Mouse (Mus musculus): ENCODE data around the gene Olfr1247.
"Not testable (repeated sequence)": the region's sequence is repeated elsewhere in the genome, so short reads cannot be mapped to it uniquely, and the experiment has no call there.

Gene Olfr1247

GRCm38 (mm10) chr2:89614030-89614429 lies at the start of gene Olfr1247:
Olfr1247 (minus strand) TSS chr2:89614130.
- no peak for DNase-seq (ENCODE audit: low spot score in 2 of 2)

GRCm38 (mm10) chr2:89661367-89661766 lies 47.4 kb upstream of the Olfr1247 start, which contains the start of gene Olfr1250:
Olfr1250 (minus strand) TSS chr2:89661467.
- no peak for DNase-seq (ENCODE audit: low spot score in 2 of 2)

DNA sequence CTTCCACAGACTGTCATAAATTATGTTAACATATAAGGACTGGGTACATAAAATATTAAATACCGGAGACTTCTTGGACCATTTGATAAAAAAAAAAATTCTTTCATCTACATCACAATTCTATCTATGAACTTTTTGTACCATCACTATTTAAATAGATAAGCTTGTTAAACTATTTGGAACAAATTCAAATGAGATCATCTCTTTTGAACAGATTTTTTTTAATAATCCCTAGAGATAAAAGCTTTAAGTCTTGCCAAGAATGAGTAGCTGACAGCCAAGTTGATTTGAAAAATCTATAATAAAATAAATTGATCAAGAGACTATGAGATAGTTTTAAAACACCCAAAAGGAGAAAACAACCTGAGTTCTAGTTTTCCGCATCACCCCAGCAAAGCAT lies 21.0 kb upstream of the Olfr1247 start, which contains the start of gene Olfr1249:
Olfr1249 (minus strand) TSS at position 101 of the 400 bp plus-strand sequence.
- DNase-seq (ENCODE audit: low spot score in 2 of 2), result no peak

GRCm38 (mm10) chr2:89618145-89618544 lies 4.2 kb upstream of the Olfr1247 start, which contains the start of gene Olfr1248:
Olfr1248 (minus strand) TSS chr2:89618245.
- DNase-seq (ENCODE audit: low spot score in 2 of 2), result not testable (repeated sequence)

DNA sequence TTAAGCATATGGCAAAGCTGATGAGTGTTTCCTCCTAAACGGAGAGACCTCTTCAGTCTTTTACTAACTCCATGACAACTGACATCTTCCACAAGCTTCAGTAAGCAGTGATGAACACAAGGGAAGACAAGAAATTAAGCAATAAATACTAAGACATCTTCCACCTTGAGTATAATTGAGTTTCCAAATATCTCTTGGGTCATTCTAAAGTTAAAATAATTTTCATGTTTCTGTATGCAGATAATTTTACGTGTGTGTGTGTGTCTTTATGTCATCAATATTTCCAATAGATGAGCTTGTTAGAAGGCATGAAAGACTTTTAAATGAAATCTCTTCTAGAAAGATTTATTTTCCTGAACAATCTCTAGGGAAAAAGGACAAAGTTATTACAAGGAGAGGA lies 20.9 kb downstream of the Olfr1247 start, which contains the start of gene Olfr1246:
Olfr1246 (minus strand) TSS at position 101 of the 400 bp plus-strand sequence.
- no peak for DNase-seq (ENCODE audit: low spot score in 2 of 2)

DNA sequence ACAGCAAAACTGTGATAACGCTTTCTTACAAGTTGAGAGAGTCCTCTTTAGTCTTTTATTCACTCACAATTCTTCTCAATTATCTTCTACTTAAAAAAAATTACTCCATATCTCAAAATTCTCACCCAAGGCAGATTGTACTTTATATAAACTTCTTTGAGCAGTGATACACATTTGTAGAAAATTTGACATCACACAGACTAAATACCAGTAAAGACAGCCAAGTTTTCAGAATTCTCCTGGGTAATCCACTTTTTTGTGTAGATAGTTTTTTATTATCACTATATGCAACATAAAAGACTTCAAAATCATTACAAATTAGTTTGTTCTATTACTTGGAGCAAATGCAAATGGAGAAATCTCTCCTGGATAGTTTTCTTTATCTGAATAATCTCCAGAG lies 35.6 kb downstream of the Olfr1247 start, which contains the start of gene Olfr1245:
Olfr1245 (minus strand) TSS at position 101 of the 400 bp plus-strand sequence.
- DNase-seq (ENCODE audit: low spot score in 2 of 2), result no peak

DNA sequence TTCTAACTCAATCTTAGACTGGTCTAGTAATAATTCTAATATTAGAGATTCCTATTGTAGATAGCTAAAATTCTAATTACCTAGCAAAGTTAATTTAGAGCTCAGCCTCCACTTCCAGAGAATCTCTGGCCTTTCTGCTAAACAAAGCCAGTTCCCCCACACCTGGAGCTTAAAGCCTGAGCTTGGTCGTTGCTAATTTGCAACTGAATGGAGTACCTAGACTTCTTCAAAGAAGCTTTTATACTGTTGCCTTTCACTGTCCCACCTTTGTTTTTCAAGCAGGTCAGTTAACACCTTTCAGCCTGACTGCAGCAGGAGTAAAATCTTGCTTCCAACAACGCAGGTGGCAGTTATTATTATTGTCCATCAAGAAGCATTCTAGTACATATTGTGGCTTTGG lies 51.2 kb downstream of the Olfr1247 start:
- not testable (repeated sequence) for DNase-seq (ENCODE audit: low spot score in 2 of 2)

All from right cerebral cortex, postnatal 10 days (tissue).